Mouse (Mus musculus): Measurements from ENCODE around the gene Fbxw8. TPM values are rescaled to one million over a fixed set of nuclear protein-coding genes. Genes with fewer than 3 reads are reported as not detected.

Gene Fbxw8
- polyA plus RNA-seq, 1 experiment from 2014 or later: 27.6 TPM

DNA sequence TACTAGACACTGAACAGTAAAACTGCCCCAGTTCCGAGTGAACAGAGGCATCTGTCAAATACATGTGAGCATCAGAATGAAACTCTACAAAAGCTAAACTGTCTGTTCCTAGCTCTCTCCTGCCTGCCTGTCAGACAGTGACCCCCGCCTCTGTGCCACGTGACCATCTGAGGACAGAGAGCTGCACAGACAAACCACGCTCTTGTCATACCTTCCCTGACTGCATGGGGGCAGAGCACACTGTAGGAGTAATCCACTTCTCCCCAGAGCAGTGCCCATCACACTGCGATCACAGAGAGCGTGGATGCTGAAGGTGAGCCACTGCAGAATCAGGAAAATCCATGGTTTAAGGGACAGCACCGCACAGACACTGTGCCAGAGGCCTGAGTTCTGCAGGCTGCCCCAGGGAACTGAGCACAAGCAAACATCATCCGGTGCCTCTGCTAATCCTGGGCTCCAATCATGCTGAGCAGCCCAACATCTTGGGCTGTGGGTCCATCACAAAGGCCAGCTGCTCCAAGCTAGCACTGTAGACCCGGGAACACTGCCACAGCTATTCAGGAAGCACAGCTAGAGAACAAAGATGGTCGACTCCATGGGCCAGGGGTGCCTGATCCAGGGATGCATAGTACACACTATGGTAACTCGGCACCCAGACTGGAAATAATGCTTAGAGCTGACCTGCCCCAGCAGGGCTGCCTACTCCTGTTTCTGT, 61.8 kb downstream of the Fbxw8 start:
- Histone ChIP-seq H3K27me3 (ENCODE audit: control insufficient read depth, insufficient read depth, low read length) (no peaks in the 10 kb centered on the region), H3K4me1 (replicated peaks; ENCODE audit: control insufficient read depth, insufficient read depth, low read length) (0 out of 2 replicates have a peak, but pooled peaks cover 2% of the 10 kb centered on the region), H3K27ac (ENCODE audit: low read depth, low read length) (no peak overlapping the region), H3K36me3 (ENCODE audit: control insufficient read depth, insufficient read depth, low read length) (peaks cover 2% of the 10 kb centered on the region), H3K4me3 (ENCODE audit: low read depth, low read length) (no peak overlapping the region), H3K9ac (ENCODE audit: low read length) (no peak overlapping the region), H3K4me2 (ENCODE audit: low read depth, low read length, severe bottlenecking) (no peak overlapping the region), H3K9me3 (ENCODE audit: control insufficient read depth, low read length) (no peaks in the 10 kb centered on the region)
- WGBS: 80% methylated on average over 11 of the region's 11 CpGs
- no peak for ATAC-seq (replicated peaks; ENCODE audit: low FRiP score)
- DNase-seq (ENCODE audit: low spot score): no peak

- no peak for ATAC-seq (replicated peaks; ENCODE audit: low FRiP score)
- no peak overlapping the region for H3K4me3 ChIP-seq (ENCODE audit: low read depth, low read length)
- no peak overlapping the region for H3K27ac ChIP-seq (ENCODE audit: low read depth, low read length)
- H3K9ac ChIP-seq (ENCODE audit: low read length): no peak overlapping the region
- H3K9me3 ChIP-seq (ENCODE audit: control insufficient read depth, low read length): no peaks in the 10 kb centered on the region
- WGBS: 97% methylated on average over 2 of the region's 2 CpGs
- H3K27me3 ChIP-seq (ENCODE audit: control insufficient read depth, insufficient read depth, low read length): no peaks in the 10 kb centered on the region
- no peak overlapping the region for H3K4me2 ChIP-seq (ENCODE audit: low read depth, low read length, severe bottlenecking)
- H3K36me3 ChIP-seq (ENCODE audit: control insufficient read depth, insufficient read depth, low read length): peaks cover 2% of the 10 kb centered on the region
- H3K4me1 ChIP-seq (replicated peaks; ENCODE audit: control insufficient read depth, insufficient read depth, low read length): no peaks in the 10 kb centered on the region
- DNase-seq (ENCODE audit: low spot score): peak; percentile 69
Measured at GRCm38 (mm10) chr5:118090837-118091236, 64.4 kb downstream of the Fbxw8 start.

DNA sequence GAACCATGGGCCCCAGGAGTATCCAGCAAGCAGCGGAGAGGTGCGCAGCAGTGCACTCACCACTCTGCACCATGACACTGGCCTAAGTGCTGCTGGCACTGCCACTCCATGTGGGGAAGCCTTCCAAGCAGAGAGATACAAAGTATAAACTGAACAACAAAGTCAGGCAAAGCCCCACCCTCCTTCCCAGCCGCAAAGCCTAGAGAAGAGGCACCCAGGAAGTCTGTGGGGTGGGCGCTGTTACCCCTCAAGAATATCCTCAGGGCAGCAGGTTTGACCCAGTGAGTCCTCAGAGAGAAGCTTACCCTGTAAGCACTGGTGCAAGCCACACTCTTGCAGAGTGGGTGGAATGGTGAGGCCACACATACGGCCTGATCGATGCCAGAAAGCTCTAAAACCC, 65.2 kb downstream of the Fbxw8 start:
- peaks cover 2% of the 10 kb centered on the region for H3K36me3 ChIP-seq (ENCODE audit: control insufficient read depth, insufficient read depth, low read length)
- whole genome bisulfite sequencing: 94% methylated on average over 6 of the region's 6 CpGs
- no peaks in the 10 kb centered on the region for H3K27me3 ChIP-seq (ENCODE audit: control insufficient read depth, insufficient read depth, low read length)
- H3K9ac ChIP-seq (ENCODE audit: low read length): no peak overlapping the region
- H3K4me1 ChIP-seq (replicated peaks; ENCODE audit: control insufficient read depth, insufficient read depth, low read length): no peaks in the 10 kb centered on the region
- DNase-seq (ENCODE audit: low spot score) (no peak), ATAC-seq (replicated peaks; ENCODE audit: low FRiP score) (no peak)
- 0 out of 2 replicates have a peak overlapping the region, but pooled peaks have one; percentile 13 for H3K27ac ChIP-seq (ENCODE audit: low read depth, low read length)
- no peak overlapping the region for H3K4me2 ChIP-seq (ENCODE audit: low read depth, low read length, severe bottlenecking)
- H3K9me3 ChIP-seq (ENCODE audit: control insufficient read depth, low read length): no peaks in the 10 kb centered on the region
- no peak overlapping the region for H3K4me3 ChIP-seq (ENCODE audit: low read depth, low read length)

DNA sequence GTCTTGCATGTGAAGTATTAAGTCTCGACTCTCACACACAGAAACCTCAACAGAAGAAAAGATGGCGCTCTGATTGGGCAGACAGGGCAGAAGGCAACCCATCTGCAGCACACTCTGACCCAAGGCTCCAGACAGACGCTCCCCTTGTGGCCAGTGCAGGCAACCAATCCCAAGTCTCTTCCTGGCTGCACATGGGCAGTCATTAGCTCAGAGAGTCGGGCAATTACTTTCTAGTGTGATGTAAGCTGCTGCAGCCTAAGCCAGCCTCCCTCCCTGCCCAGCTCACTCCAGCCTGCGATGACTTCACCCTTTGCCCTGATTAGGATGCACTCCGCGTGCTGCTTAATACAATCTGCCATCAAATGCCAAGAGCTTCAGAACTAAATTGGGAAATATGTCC, 66.2 kb downstream of the Fbxw8 start:
- peak; percentile 60 for DNase-seq (ENCODE audit: low spot score)
- H3K36me3 ChIP-seq (ENCODE audit: control insufficient read depth, insufficient read depth, low read length): peaks cover 2% of the 10 kb centered on the region
- no peaks in the 10 kb centered on the region for H3K9me3 ChIP-seq (ENCODE audit: control insufficient read depth, low read length)
- no peak overlapping the region for H3K9ac ChIP-seq (ENCODE audit: low read length)
- H3K4me3 ChIP-seq (ENCODE audit: low read depth, low read length): no peak overlapping the region
- peak; percentile 82 for ATAC-seq (replicated peaks; ENCODE audit: low FRiP score)
- no peaks in the 10 kb centered on the region for H3K27me3 ChIP-seq (ENCODE audit: control insufficient read depth, insufficient read depth, low read length)
- no peak overlapping the region for H3K27ac ChIP-seq (ENCODE audit: low read depth, low read length)
- no peaks in the 10 kb centered on the region for H3K4me1 ChIP-seq (replicated peaks; ENCODE audit: control insufficient read depth, insufficient read depth, low read length)
- 47% methylated on average over 7 of the region's 7 CpGs for WGBS
- no peak overlapping the region for H3K4me2 ChIP-seq (ENCODE audit: low read depth, low read length, severe bottlenecking)

GRCm38 (mm10) chr5:118086956-118087355, 68.3 kb downstream of the Fbxw8 start:
- no peak for DNase-seq (ENCODE audit: low spot score)
- H3K9ac ChIP-seq (ENCODE audit: low read length): no peak overlapping the region
- ATAC-seq (replicated peaks; ENCODE audit: low FRiP score): no peak
- no peaks in the 10 kb centered on the region; the same call in 1 of the 2 replicates for H3K4me1 ChIP-seq (replicated peaks; ENCODE audit: control insufficient read depth, insufficient read depth, low read length)
- no peak overlapping the region for H3K4me3 ChIP-seq (ENCODE audit: low read depth, low read length)
- H3K9me3 ChIP-seq (ENCODE audit: control insufficient read depth, low read length): no peaks in the 10 kb centered on the region
- no peaks in the 10 kb centered on the region for H3K27me3 ChIP-seq (ENCODE audit: control insufficient read depth, insufficient read depth, low read length)
- H3K36me3 ChIP-seq (ENCODE audit: control insufficient read depth, insufficient read depth, low read length): peaks cover 2% of the 10 kb centered on the region
- no peak overlapping the region for H3K4me2 ChIP-seq (ENCODE audit: low read depth, low read length, severe bottlenecking)
- WGBS: 71% methylated on average over 7 of the region's 7 CpGs
- H3K27ac ChIP-seq (ENCODE audit: low read depth, low read length): no peak overlapping the region

DNA sequence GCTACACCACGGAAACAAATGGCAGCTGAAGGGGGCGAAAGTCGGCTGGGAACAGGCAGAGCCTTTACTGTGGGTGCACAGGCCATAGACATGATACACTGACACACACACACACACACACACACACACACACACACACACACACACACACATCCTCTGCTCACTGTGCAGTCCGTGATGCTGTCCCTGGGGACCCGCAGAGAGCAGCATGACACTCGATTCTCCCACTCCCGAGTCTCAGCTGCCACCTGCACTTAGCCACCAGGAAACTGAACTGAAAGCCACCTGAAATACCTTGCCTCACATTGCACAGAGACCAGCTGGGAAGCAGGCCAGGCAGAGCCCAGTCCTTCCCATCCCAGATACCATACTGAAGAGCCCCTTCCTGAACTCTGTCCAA, 70.0 kb downstream of the Fbxw8 start:
- Histone ChIP-seq H3K27me3 (ENCODE audit: control insufficient read depth, insufficient read depth, low read length) (no peaks in the 10 kb centered on the region), H3K4me3 (ENCODE audit: low read depth, low read length) (no peak overlapping the region), H3K4me1 (replicated peaks; ENCODE audit: control insufficient read depth, insufficient read depth, low read length) (peaks cover 5% of the 10 kb centered on the region; the same call in 1 of the 2 replicates), H3K4me2 (ENCODE audit: low read depth, low read length, severe bottlenecking) (no peak overlapping the region), H3K36me3 (ENCODE audit: control insufficient read depth, insufficient read depth, low read length) (no peaks in the 10 kb centered on the region), H3K9ac (ENCODE audit: low read length) (no peak overlapping the region), H3K27ac (ENCODE audit: low read depth, low read length) (no peak overlapping the region), H3K9me3 (ENCODE audit: control insufficient read depth, low read length) (no peaks in the 10 kb centered on the region)
- 76% methylated on average over 7 of the region's 7 CpGs for WGBS
- DNase-seq (ENCODE audit: low spot score): no peak
- no peak for ATAC-seq (replicated peaks; ENCODE audit: low FRiP score)

DNA sequence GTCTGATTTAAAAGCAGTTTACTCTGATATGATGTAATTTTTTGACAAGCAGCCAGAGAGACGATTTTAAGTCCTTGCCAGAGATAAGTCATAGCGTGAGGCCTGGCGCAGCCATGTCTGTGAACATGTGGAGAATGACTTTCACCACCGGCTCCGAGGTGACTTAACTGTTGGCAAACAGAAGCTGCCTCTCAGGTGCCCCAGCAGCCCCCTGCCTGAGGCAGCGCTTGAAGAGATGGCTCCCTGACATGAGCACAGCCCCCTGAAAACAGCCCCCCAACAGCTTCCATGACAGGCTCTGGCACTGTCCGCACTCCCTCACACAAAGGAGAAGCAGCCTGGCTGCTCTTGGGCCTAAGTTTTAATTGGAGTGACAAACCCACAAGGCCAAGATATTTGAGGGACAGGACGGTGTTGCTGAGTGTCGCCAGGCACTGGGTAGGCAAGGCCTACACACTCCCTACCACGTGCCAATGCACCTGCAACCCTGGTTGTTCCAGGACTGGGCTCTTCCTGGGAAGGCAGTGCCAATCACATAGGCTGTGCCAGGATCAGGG, 71.0 kb downstream of the Fbxw8 start:
- Histone ChIP-seq H3K4me3 (ENCODE audit: low read depth, low read length) (no peak overlapping the region), H3K4me1 (replicated peaks; ENCODE audit: control insufficient read depth, insufficient read depth, low read length) (peaks cover 12% of the 10 kb centered on the region; the same call in 1 of the 2 replicates)
- ATAC-seq (replicated peaks; ENCODE audit: low FRiP score): no peak

GRCm38 (mm10) chr5:118083060-118083638, 72.1 kb downstream of the Fbxw8 start:
- WGBS: 74% methylated on average over 12 of the region's 12 CpGs
- no peaks in the 10 kb centered on the region for H3K27me3 ChIP-seq (ENCODE audit: control insufficient read depth, insufficient read depth, low read length)
- no peaks in the 10 kb centered on the region for H3K36me3 ChIP-seq (ENCODE audit: control insufficient read depth, insufficient read depth, low read length)
- H3K4me2 ChIP-seq (ENCODE audit: low read depth, low read length, severe bottlenecking): no peak overlapping the region
- H3K4me1 ChIP-seq (replicated peaks; ENCODE audit: control insufficient read depth, insufficient read depth, low read length): peaks cover 14% of the 10 kb centered on the region; the same call in 1 of the 2 replicates
- no peak overlapping the region for H3K4me3 ChIP-seq (ENCODE audit: low read depth, low read length)
- no peak for DNase-seq (ENCODE audit: low spot score)
- H3K9ac ChIP-seq (ENCODE audit: low read length): no peak overlapping the region
- no peak overlapping the region for H3K27ac ChIP-seq (ENCODE audit: low read depth, low read length)
- no peaks in the 10 kb centered on the region for H3K9me3 ChIP-seq (ENCODE audit: control insufficient read depth, low read length)
- no peak for ATAC-seq (replicated peaks; ENCODE audit: low FRiP score)

More for the DNA sequence above, 71.0 kb downstream of the Fbxw8 start:
- Histone ChIP-seq H3K27me3 (ENCODE audit: control insufficient read depth, insufficient read depth, low read length) (no peaks in the 10 kb centered on the region), H3K9ac (ENCODE audit: low read length) (no peak overlapping the region), H3K4me2 (ENCODE audit: low read depth, low read length, severe bottlenecking) (no peak overlapping the region), H3K9me3 (ENCODE audit: control insufficient read depth, low read length) (no peaks in the 10 kb centered on the region), H3K36me3 (ENCODE audit: control insufficient read depth, insufficient read depth, low read length) (no peaks in the 10 kb centered on the region), H3K27ac (ENCODE audit: low read depth, low read length) (0 out of 2 replicates have a peak overlapping the region, but pooled peaks have one; percentile 12)
- DNase-seq (ENCODE audit: low spot score): no peak
- 90% methylated on average over 10 of the region's 10 CpGs for WGBS

Measured in forebrain, embryonic 11.5 days (tissue).